Mouse (Mus musculus) lung, embryonic 16.5 days (tissue): ENCODE results near the gene Il6ra. TPM values are rescaled to one million over a fixed set of nuclear protein-coding genes. Genes with fewer than 3 reads are reported as not detected.

Experiments
- ATAC-seq: fragments of 200-750 bp; cut with Nextera tagmentation; 2 replicates; pipeline ENCODE4 v1.8.0; 2017; ENCODE audit warnings: low read depth, mild to moderate bottlenecking, moderate library complexity
- H3K27ac ChIP-seq: fragments of 300-500 bp; sonication (generic); 2 replicates; pipeline ENCODE4 v1.5.1; 2014; ENCODE audit warnings: mild to moderate bottlenecking, control low read depth, low read length
- H3K27me3 ChIP-seq: fragments of 300-500 bp; sonication (generic); 2 replicates; pipeline ENCODE4 v1.6.1; 2014; ENCODE audit warnings: low read depth, low read length, mixed read lengths; ENCODE audit not compliant: control insufficient read depth, insufficient read depth
- H3K36me3 ChIP-seq: fragments of 300-500 bp; sonication (generic); 2 replicates; pipeline ENCODE4 v1.6.1; 2014; ENCODE audit warnings: low read length; ENCODE audit not compliant: control insufficient read depth, insufficient read depth
- H3K4me1 ChIP-seq: fragments of 300-500 bp; sonication (generic); replicated peaks from 2 replicates; pipeline ENCODE4 v1.6.1; 2014; ENCODE audit warnings: low read length, mixed read lengths; ENCODE audit not compliant: control insufficient read depth, insufficient read depth
- H3K4me2 ChIP-seq: fragments of 300-500 bp; sonication (generic); 2 replicates; pipeline ENCODE4 v1.6.1; 2014; ENCODE audit warnings: low read depth, low read length, control low read depth
- H3K4me3 ChIP-seq: fragments of 300-500 bp; sonication (generic); 2 replicates; pipeline ENCODE4 v1.5.1; 2014; ENCODE audit warnings: mild to moderate bottlenecking, low read length, control low read depth
- H3K9ac ChIP-seq: fragments of 300-500 bp; sonication (generic); 2 replicates; pipeline ENCODE4 v1.6.1; 2014; ENCODE audit warnings: low read length, control low read depth
- H3K9me3 ChIP-seq: fragments of 300-500 bp; sonication (generic); 2 replicates; pipeline ENCODE4 v1.6.1; 2016; ENCODE audit warnings: low read length; ENCODE audit not compliant: control insufficient read depth
- WGBS: fragments of 180-500 bp; shearing (Covaris S2); extraction: QIAGEN DNeasy Blood & Tissue Kit; methylation state at CpG from one replicate; pipeline ENCODE4 v1.1.7; 2014; 5-methylcytosine and 5-hydroxymethylcytosine counted together
- polyA plus RNA-seq: library from polyadenylated mRNA; unstranded; fragments of >200 nt; fragmentation: Nextera tagmentation; extraction: Ambion mirVana; gene quantifications from 2 replicates; pipeline ENCODE4 v1.2.1, GENCODE M21; 2015

Il6ra gene
- polyA plus RNA-seq, 1 experiment from 2014 or later, result 5.2 TPM

DNA sequence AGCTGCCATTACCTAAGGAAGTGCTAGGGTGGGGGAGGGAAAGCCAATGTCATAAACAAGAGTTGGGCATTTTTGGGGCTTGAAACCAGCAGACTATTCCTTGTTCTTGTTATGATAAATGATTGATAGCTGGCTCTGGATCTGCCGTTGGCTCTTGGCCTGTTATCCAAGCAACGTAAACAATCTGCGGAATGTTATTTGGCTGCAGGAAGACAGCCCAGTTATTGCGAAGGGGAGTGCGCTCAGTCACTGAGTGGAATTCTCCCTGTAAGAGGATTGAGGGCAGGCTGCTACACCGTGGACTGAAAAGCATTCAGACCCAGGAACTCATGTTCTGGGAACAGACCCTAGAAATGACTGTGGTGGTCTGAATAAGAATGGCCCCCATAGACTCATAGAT, 40.3 kb downstream of the Il6ra start:
- peaks cover 5% of the 10 kb centered on the region; the same call in 1 of the 2 replicates for H3K9me3 ChIP-seq
- WGBS, result 21% methylated on average over 6 of the region's 6 CpGs
- H3K27me3 ChIP-seq, result no peaks in the 10 kb centered on the region
- H3K4me2 ChIP-seq, result peak overlapping the region; percentile 29; the same call in 1 of the 2 replicates
- peak; percentile 85 for ATAC-seq
- no peak overlapping the region for H3K9ac ChIP-seq
- peak overlapping the region; percentile 73 for H3K27ac ChIP-seq
- no peak overlapping the region for H3K4me3 ChIP-seq
- peaks cover 28% of the 10 kb centered on the region for H3K4me1 ChIP-seq
- no peaks in the 10 kb centered on the region for H3K36me3 ChIP-seq

DNA sequence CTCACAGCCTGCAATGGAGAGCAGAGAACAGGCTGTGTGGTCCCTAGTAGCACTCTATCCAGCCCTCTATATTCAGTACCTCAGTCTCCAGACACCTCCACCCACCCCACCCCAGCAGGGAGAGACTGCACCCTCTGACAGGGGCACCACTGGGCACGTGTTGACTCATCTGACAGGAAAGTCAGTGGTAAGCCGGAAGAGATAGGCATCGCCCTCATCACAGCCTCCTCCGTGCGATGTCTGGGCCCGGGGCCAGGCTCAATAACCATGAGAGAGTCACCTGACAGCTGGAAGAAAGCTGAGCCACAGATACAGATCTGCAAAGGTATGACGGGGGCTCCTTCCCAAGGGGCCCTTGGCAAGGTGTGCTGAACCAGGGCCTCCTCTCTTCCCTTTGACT, 40.8 kb downstream of the Il6ra start:
- H3K4me1 ChIP-seq, result peaks cover 28% of the 10 kb centered on the region
- H3K27ac ChIP-seq, result peak overlapping the region; percentile 73
- peaks cover 5% of the 10 kb centered on the region; the same call in 1 of the 2 replicates for H3K9me3 ChIP-seq
- peak; percentile 51 for ATAC-seq
- H3K4me2 ChIP-seq, result peak overlapping the region; percentile 29; the same call in 1 of the 2 replicates
- H3K27me3 ChIP-seq, result no peaks in the 10 kb centered on the region
- 32% methylated on average over 7 of the region's 7 CpGs for WGBS
- H3K9ac ChIP-seq, result no peak overlapping the region
- H3K4me3 ChIP-seq, result no peak overlapping the region
- no peaks in the 10 kb centered on the region for H3K36me3 ChIP-seq

DNA sequence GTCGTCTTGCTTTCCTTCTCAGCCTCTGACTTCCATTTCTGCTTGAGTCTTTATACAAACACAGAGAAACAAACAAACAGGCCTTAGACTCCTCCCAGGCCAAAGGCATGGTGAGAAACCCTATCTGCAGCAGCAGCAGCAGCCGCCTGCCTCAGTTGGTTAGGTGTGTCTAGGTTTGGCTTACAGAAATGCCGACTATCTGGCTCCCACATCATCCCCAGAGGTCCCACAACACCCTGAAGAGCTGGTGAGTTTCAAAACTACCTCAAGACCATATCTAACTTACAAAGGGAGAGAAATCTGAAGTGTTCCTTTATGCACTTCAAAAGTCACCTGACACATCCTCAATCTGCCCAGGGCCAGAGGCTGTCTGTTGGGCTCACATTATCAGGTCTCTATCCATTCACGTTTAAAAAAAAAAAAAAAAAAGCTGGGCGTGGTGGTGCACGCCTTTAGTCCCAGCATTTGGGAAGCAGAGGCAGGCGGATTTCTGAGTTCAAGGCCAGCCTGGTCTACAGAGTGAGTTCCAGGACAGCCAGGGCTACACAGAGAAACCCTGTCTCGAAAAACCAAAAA, 41.6 kb downstream of the Il6ra start:
- peaks cover 5% of the 10 kb centered on the region; the same call in 1 of the 2 replicates for H3K9me3 ChIP-seq
- H3K4me1 ChIP-seq, result peaks cover 28% of the 10 kb centered on the region
- H3K27ac ChIP-seq, result no peak overlapping the region
- ATAC-seq, result no peak
- no peak overlapping the region for H3K4me3 ChIP-seq
- H3K4me2 ChIP-seq, result no peak overlapping the region
- no peak overlapping the region for H3K9ac ChIP-seq
- H3K27me3 ChIP-seq, result no peaks in the 10 kb centered on the region
- WGBS, result 65% methylated on average over 8 of the region's 8 CpGs
- no peaks in the 10 kb centered on the region for H3K36me3 ChIP-seq

DNA sequence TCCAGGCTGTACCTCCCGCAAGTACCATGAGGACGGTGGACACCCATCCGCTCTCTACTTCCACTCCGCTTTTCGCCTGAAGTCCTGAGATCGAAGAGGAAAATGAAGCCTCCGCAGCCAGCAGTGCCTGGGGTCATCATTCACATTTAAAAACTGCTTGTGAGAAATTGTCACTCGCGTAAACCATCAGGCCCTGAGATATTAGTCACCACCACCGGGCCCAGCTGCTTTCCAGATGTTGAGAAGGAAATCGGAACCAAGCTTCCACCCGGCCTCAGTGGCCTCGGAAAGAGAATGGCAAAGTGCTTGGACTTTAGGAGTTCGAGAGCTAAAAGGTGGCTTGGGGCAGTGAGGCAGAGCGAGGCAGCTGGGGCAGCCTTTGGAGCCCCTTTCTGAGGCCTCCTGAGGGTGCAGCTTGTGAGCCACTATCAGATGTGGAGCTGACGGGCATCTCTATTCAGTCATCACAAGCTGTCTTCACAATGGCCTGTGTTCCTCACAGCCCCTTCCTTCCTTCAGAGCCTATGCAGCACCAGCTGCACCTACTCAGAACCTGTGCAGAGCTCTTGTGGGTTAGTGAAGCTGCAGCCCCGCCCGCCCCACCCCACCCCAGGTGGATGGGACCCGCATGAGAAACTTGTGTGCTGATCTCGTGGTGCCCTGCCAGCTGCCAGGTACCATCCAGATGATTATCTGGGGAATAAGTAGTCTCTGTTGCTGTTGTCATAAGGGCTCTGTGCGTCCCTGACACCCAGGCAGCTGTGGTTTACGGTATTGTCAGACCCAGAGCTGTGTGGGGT, 42.3 kb downstream of the Il6ra start:
- Histone ChIP-seq H3K27ac (no peak overlapping the region), H3K36me3 (no peaks in the 10 kb centered on the region), H3K27me3 (no peaks in the 10 kb centered on the region), H3K4me1 (peaks cover 28% of the 10 kb centered on the region), H3K4me3 (no peak overlapping the region), H3K4me2 (0 out of 2 replicates have a peak overlapping the region, but pooled peaks have one; percentile 21), H3K9me3 (peaks cover 5% of the 10 kb centered on the region; the same call in 1 of the 2 replicates), H3K9ac (0 out of 2 replicates have a peak overlapping the region, but pooled peaks have one; percentile 29)
- 53% methylated on average over 22 of the region's 22 CpGs for WGBS
- ATAC-seq, result no peak

DNA sequence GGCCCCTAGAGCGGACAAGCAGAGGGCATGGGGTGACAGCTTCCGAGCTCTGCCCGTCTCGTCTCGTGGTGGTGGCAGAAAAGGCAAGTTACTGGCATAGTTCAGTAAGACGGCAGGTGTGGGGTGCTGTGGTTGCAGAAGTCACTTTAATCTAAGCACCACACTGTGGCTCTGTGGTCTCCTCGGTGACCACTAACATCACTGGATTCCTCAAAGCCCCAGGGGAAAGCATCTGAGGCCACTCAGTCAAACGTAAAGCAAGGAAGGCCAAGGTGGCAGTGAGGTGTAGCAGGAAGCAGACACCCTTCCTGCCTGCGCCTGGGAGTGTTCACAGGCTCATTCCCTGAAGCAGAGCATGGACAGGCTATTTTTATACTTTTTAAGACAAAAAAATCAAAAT, 43.4 kb downstream of the Il6ra start:
- H3K27ac ChIP-seq, result no peak overlapping the region
- no peaks in the 10 kb centered on the region for H3K36me3 ChIP-seq
- no peak overlapping the region for H3K4me2 ChIP-seq
- no peak for ATAC-seq
- no peaks in the 10 kb centered on the region for H3K27me3 ChIP-seq
- no peak overlapping the region for H3K4me3 ChIP-seq
- H3K4me1 ChIP-seq, result peaks cover 33% of the 10 kb centered on the region
- H3K9ac ChIP-seq, result no peak overlapping the region
- 70% methylated on average over 9 of the region's 9 CpGs for WGBS
- peaks cover 5% of the 10 kb centered on the region; the same call in 1 of the 2 replicates for H3K9me3 ChIP-seq

DNA sequence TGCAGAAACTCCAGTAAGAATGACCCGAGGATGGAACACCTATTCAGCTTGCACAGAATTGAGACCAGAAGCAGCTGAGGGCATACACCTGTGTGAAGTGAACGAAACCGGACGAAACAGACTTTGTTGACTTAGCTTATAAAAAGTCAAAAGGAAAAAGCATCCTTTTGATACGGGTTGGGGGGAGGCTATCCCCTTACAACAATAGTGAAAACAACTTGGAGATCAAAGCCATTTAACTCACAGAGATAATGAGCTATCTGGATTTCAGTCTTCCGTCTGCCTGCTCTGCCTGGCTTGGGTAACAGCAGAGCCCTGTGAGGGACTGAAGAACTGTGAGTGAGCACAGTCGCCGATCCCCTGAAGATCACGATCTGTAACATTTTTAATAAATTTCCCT, 44.0 kb downstream of the Il6ra start:
- Histone ChIP-seq H3K9me3 (peaks cover 5% of the 10 kb centered on the region; the same call in 1 of the 2 replicates), H3K36me3 (no peaks in the 10 kb centered on the region), H3K4me3 (no peak overlapping the region), H3K4me1 (peaks cover 33% of the 10 kb centered on the region), H3K27me3 (no peaks in the 10 kb centered on the region), H3K9ac (no peak overlapping the region), H3K27ac (no peak overlapping the region), H3K4me2 (no peak overlapping the region)
- WGBS, result 46% methylated on average over 9 of the region's 9 CpGs
- ATAC-seq, result no peak

DNA sequence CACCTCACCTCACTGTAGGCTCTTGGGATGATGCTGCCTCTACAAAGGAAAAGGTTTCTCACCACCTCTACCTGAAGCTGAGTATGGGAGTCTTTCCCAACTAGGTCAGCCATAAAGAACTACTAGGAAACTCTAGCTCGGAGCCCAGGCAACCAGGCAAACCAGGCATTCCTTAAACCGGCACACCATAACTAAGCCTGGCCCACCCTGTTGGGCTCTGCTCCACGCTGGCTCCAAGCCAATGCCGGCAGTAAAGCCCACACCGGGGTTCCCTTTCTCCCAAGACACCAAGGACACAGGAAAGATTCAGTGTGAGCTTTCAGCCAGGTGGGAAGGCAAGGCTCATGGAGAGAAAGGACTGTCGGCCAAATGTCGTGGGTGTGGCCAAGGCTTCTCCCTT, 44.6 kb downstream of the Il6ra start:
- peaks cover 33% of the 10 kb centered on the region for H3K4me1 ChIP-seq
- no peaks in the 10 kb centered on the region for H3K27me3 ChIP-seq
- H3K9ac ChIP-seq, result peak overlapping the region; percentile 28; the same call in 1 of the 2 replicates
- ATAC-seq, result peak; percentile 42; the same call in 1 of the 2 replicates
- peak overlapping the region; percentile 14; the same call in 1 of the 2 replicates for H3K27ac ChIP-seq
- peak overlapping the region; percentile 27; the same call in 1 of the 2 replicates for H3K4me2 ChIP-seq
- H3K4me3 ChIP-seq, result no peak overlapping the region
- WGBS, result 12% methylated on average over 7 of the region's 7 CpGs
- peaks cover 5% of the 10 kb centered on the region; the same call in 1 of the 2 replicates for H3K9me3 ChIP-seq
- no peaks in the 10 kb centered on the region for H3K36me3 ChIP-seq

DNA sequence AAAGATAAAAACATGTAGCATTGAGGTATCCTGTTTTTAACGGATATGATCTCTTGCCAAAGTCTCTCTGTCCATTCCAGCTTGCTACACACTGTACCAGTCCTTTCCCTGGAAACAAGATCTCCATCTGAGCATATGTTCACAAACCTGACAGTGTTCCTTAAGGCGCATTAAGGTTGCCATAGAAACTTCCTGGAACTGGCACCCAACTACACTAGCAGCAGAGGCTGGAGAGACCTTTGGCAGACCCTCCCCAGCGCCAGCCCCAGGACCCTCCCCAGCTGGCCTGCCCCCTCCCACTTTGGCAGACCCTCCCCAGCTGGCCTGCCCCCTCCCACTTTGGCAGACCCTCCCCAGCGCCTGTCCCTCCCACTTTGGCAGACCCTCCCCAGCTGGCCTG, 45.3 kb downstream of the Il6ra start:
- 47% methylated on average over 3 of the region's 4 CpGs for WGBS
- Histone ChIP-seq H3K4me3 (no peak overlapping the region), H3K4me1 (peaks cover 31% of the 10 kb centered on the region)

DNA sequence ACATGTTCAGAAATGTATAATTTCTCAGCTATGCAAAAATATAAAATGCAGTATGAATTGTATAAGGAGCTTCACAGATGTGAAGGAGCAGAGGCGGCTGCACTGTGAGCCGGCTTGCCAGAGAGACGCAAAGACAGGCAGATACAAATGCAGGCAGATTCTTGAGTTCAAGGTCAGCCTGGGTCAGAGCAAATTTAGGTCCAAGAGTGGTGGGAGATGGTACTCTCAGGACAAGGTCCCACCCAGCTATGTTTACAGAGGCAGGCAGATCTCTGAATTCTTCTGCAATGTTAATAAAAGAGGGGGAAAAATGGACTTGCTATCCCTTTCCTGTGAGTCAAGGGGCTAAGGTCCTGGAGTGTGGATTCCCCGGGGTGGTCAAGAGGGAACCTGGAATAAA, 47.2 kb downstream of the Il6ra start:
- no peak overlapping the region for H3K4me2 ChIP-seq
- 61% methylated on average over 4 of the region's 4 CpGs for WGBS
- ATAC-seq, result no peak

More for the DNA sequence above, 45.3 kb downstream of the Il6ra start:
- H3K27ac ChIP-seq, result no peak overlapping the region
- no peak overlapping the region for H3K4me2 ChIP-seq
- H3K9me3 ChIP-seq, result no peaks in the 10 kb centered on the region
- no peak overlapping the region for H3K9ac ChIP-seq
- no peaks in the 10 kb centered on the region for H3K27me3 ChIP-seq
- H3K36me3 ChIP-seq, result no peaks in the 10 kb centered on the region
- no peak for ATAC-seq

More for the DNA sequence above, 47.2 kb downstream of the Il6ra start:
- no peaks in the 10 kb centered on the region for H3K9me3 ChIP-seq
- no peak overlapping the region for H3K4me3 ChIP-seq
- peaks cover 25% of the 10 kb centered on the region for H3K4me1 ChIP-seq
- H3K36me3 ChIP-seq, result no peaks in the 10 kb centered on the region
- H3K9ac ChIP-seq, result no peak overlapping the region
- H3K27ac ChIP-seq, result no peak overlapping the region
- H3K27me3 ChIP-seq, result no peaks in the 10 kb centered on the region
